Mouse (Mus musculus) ES-E14 (cell line): Measurements from ENCODE around the gene Wnt11.

Experiments
- HCFC1 ChIP-seq: IDR thresholded peaks from 2 replicates; pipeline ENCODE4 v1.6.1; 2012; ENCODE audit warnings: low read length, inconsistent platforms, borderline replicate concordance; ENCODE audit not compliant: insufficient read depth
- MAFK ChIP-seq: IDR thresholded peaks from 2 replicates; pipeline ENCODE4 v1.6.1; 2014; ENCODE audit warnings: mild to moderate bottlenecking, low read depth, low read length, inconsistent platforms; ENCODE audit not compliant: insufficient read depth
- ZC3H11A ChIP-seq: IDR thresholded peaks from 2 replicates; pipeline ENCODE4 v1.6.1; 2012; ENCODE audit warnings: low read depth, mild to moderate bottlenecking, inconsistent platforms, low read length, borderline replicate concordance
- ZNF384 ChIP-seq: IDR thresholded peaks from 2 replicates; pipeline ENCODE4 v1.6.1; 2012; ENCODE audit warnings: low read depth, low read length, inconsistent platforms

DNA sequence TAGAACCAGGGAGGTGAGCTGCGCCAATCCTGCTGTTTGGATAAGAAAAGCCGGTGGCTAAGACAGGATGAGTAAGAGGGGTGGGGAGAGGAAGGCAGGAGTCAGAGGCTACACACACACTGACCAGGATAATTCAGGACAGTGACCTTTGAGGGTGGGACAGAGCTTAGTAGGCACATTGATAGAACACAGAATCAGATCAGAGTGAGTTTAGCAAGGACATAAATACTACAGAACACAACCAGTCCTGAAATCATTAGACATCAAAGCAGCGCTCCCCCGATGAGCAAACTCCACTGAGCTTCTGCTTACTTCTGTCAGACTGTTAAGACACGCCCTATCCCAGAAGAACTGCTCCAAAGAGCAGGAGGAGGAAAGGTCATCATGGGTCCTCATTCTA is 69.0 kb downstream of the Wnt11 start:
- no peak for TF ChIP-seq ZNF384
- TF ChIP-seq HCFC1, result no peak
- TF ChIP-seq ZC3H11A, result no peak
- no peak for TF ChIP-seq MAFK
